ENCODE assay signal across 9 mouse cellular contexts in genomic region chr2:91053181-91053933, GRCm38 (mm10). TPM values are rescaled to one million over a fixed set of nuclear protein-coding genes. Genes with fewer than 3 reads are reported as not detected.
DNase-seq lines count a peak whose midpoint lies in the region; ATAC-seq and TF ChIP-seq lines count a peak whose summit lies in the region.
"Had no signal": no experiment of that assay in that cellular context is flagged by ENCODE, and none has a peak within 500 bp of the region (broad histone marks: within the 10 kb centered on the region; RNA-seq: fewer than 3 reads in every experiment).

No protein-coding gene starts in this region.

- peak; percentile 35; the same call in 1 of the 2 replicates for ATAC-seq in limb, embryonic 15.5 days (ENCODE audit: insufficient number of reproducible peaks, low FRiP score, low TSS enrichment, low read depth)

- peak overlapping the region; percentile 42; the same call in 1 of the 2 replicates for H3K9ac ChIP-seq in limb, embryonic 15.5 days

- H3K4me1 ChIP-seq in embryonic fibroblast, embryonic 13.5 days (ENCODE audit: control insufficient read depth, insufficient read depth, low read length): peaks cover 4% of the 10 kb centered on the region; the same call in 1 of the 2 replicates
- H3K4me1 ChIP-seq in limb, embryonic 15.5 days: peaks cover 17% of the 10 kb centered on the region

- H3K9me3 ChIP-seq in limb, embryonic 15.5 days: no peaks in the 10 kb centered on the region

- 0% methylated on average over 6 of the region's 6 CpGs for WGBS in limb, embryonic 15.5 days

- peak overlapping the region; percentile 95 for H3K27ac ChIP-seq in gastrocnemius, adult 2 months
- H3K27ac ChIP-seq in embryonic fibroblast, embryonic 13.5 days (ENCODE audit: insufficient read depth, low read length): no peak overlapping the region
- no peak overlapping the region for H3K27ac ChIP-seq in limb, embryonic 15.5 days

- peak overlapping the region; percentile 93 for H3K4me3 ChIP-seq in gastrocnemius, adult 2 months
- peak overlapping the region; percentile 96 for H3K4me3 ChIP-seq in embryonic fibroblast, embryonic 13.5 days (ENCODE audit: insufficient read depth, low read length)
- H3K4me3 ChIP-seq in limb, embryonic 15.5 days: peak overlapping the region; percentile 91

- DNase-seq in gastrocnemius, adult 2 months: no peak
- no peak for DNase-seq in gastrocnemius, postnatal 25 days
- DNase-seq in 416B (ENCODE audit: low read depth): peak; percentile 42
- no peak for DNase-seq in right cerebral cortex, adult 2 months (ENCODE audit: low spot score in 2 of 2)
- DNase-seq in testis, postnatal 10 days (ENCODE audit: low spot score): no peak
- no peak for DNase-seq in kidney, adult 8-10 months

- TF ChIP-seq POLR2A in embryonic fibroblast, embryonic 13.5 days (IDR thresholded peaks at IDR 0.05; ENCODE audit: low read depth, low read length): no peak

- TF ChIP-seq CTCF in gastrocnemius, adult 2 months (IDR thresholded peaks at IDR 0.05): no peak
- TF ChIP-seq CTCF in embryonic fibroblast, embryonic 13.5 days (IDR thresholded peaks at IDR 0.05; ENCODE audit: borderline replicate concordance, insufficient read depth, low read length): no peak

- H3K4me2 ChIP-seq in limb, embryonic 15.5 days: peak overlapping the region; percentile 82

- intact Hi-C loops in gastrocnemius, adult 2 months (cut with DNase I): loop anchor here (5.0 kb wide), 1 partner anchor 111 kb away; the partner anchor contains the start of gene Celf1

- peaks cover 37% of the 10 kb centered on the region for H3K36me3 ChIP-seq in limb, embryonic 15.5 days

- H3K27me3 ChIP-seq in limb, embryonic 15.5 days: no peaks in the 10 kb centered on the region

RNA-seq across cellular contexts. Expression of gene Psmc3, which starts 0.5 kb away (rescaled TPM):
- total RNA-seq in gastrocnemius, adult 2 months (2021): 100 to 1,000 TPM; 226 to 256 TPM
- 100 to 1,000 TPM; 223 to 225 TPM for total RNA-seq in gastrocnemius, postnatal 25 days (2021)
- polyA plus RNA-seq in embryonic fibroblast, embryonic 13.5 days (2011; ENCODE audit: insufficient read length, low read depth, missing spikeins): 309 and 331 TPM in 2 replicates
- 248 and 294 TPM in 2 replicates for polyA plus RNA-seq in limb, embryonic 15.5 days (2015; fragmentation: Nextera tagmentation; extraction: Ambion mirVana)

RNA-seq across cellular contexts. Expression of gene Slc39a13, which starts 16.9 kb away (rescaled TPM):
- 10 to 100 TPM; 18.7 to 22.0 TPM for total RNA-seq in gastrocnemius, adult 2 months (2021)
- 10 to 100 TPM; 21.8 to 22.5 TPM for total RNA-seq in gastrocnemius, postnatal 25 days (2021)
- polyA plus RNA-seq in embryonic fibroblast, embryonic 13.5 days (2011; ENCODE audit: insufficient read length, low read depth, missing spikeins): 93.5 and 104 TPM in 2 replicates
- polyA plus RNA-seq in limb, embryonic 15.5 days (2015; fragmentation: Nextera tagmentation; extraction: Ambion mirVana): 88.8 and 89.4 TPM in 2 replicates

RNA-seq across cellular contexts. Expression of gene Rapsn, which starts 17.9 kb away (rescaled TPM):
- 10 to 100 TPM; 28.3 to 30.2 TPM for total RNA-seq in gastrocnemius, adult 2 months (2021)
- 10 to 100 TPM; 23.1 to 26.0 TPM for total RNA-seq in gastrocnemius, postnatal 25 days (2021)
- not detected in 2 replicates for polyA plus RNA-seq in embryonic fibroblast, embryonic 13.5 days (2011; ENCODE audit: insufficient read length, low read depth, missing spikeins)
- 16.2 and 30.5 TPM in 2 replicates for polyA plus RNA-seq in limb, embryonic 15.5 days (2015; fragmentation: Nextera tagmentation; extraction: Ambion mirVana)
- total RNA-seq: left cerebral cortex, postnatal 4 days had no signal

RNA-seq across cellular contexts. Expression of gene Spi1, which starts 28.8 kb away (rescaled TPM):
- 1 to 10 TPM in 1 of 2 experiments, under 1 TPM in 1; 0.87 to 1.2 TPM for total RNA-seq in gastrocnemius, adult 2 months (2021)
- total RNA-seq in gastrocnemius, postnatal 25 days (2021): 1 to 10 TPM in 1 of 2 experiments, under 1 TPM in 1; 0.95 to 1.6 TPM
- 0.79 TPM in 1 of 2 replicates, not detected in the other for polyA plus RNA-seq in embryonic fibroblast, embryonic 13.5 days (2011; ENCODE audit: insufficient read length, low read depth, missing spikeins)
- 9.4 and 12.6 TPM in 2 replicates for polyA plus RNA-seq in limb, embryonic 15.5 days (2015; fragmentation: Nextera tagmentation; extraction: Ambion mirVana)
